12 mouse cellular contexts compared by ENCODE assay signal in genomic region chr5:115569308-115569707, GRCm38 (mm10). TPM values are rescaled to one million over a fixed set of nuclear protein-coding genes. Genes with fewer than 3 reads are reported as not detected.
DNase-seq lines count a peak whose midpoint lies in the region; ATAC-seq and TF ChIP-seq lines count a peak whose summit lies in the region.
"Had no signal": no experiment of that assay in that cellular context is flagged by ENCODE, and none has a peak within 500 bp of the region (broad histone marks: within the 10 kb centered on the region; RNA-seq: fewer than 3 reads in every experiment).

No protein-coding gene starts in this region.

- H3K27me3 ChIP-seq in intestine, embryonic 16.5 days (replicated peaks; ENCODE audit: control insufficient read depth, insufficient read depth, low read length), result no peaks in the 10 kb centered on the region
- no peaks in the 10 kb centered on the region for H3K27me3 ChIP-seq in intestine, embryonic 15.5 days (replicated peaks)
- H3K27me3 ChIP-seq in spleen, adult 2 months (ENCODE audit: control insufficient read depth, insufficient read depth, low read length), result no peaks in the 10 kb centered on the region
- no peaks in the 10 kb centered on the region for H3K27me3 ChIP-seq in limb, embryonic 13.5 days
- H3K27me3 ChIP-seq: midbrain, embryonic 13.5 days had no signal

- 68% methylated on average over 11 of the region's 11 CpGs for WGBS in intestine, embryonic 16.5 days
- 67% methylated on average over 11 of the region's 11 CpGs for WGBS in intestine, embryonic 15.5 days
- 89% methylated on average over 11 of the region's 11 CpGs for WGBS in spleen, adult 2 months
- WGBS in limb, embryonic 13.5 days, result 75% methylated on average over 11 of the region's 11 CpGs

- H3K36me3 ChIP-seq in intestine, embryonic 16.5 days (ENCODE audit: control insufficient read depth, insufficient read depth, low read length), result peaks cover 4% of the 10 kb centered on the region; the same call in 1 of the 2 replicates
- peaks cover 8% of the 10 kb centered on the region; the same call in 1 of the 2 replicates for H3K36me3 ChIP-seq in intestine, embryonic 15.5 days
- peaks cover 13% of the 10 kb centered on the region for H3K36me3 ChIP-seq in spleen, adult 2 months (ENCODE audit: control insufficient read depth, insufficient read depth, low read length)
- H3K36me3 ChIP-seq in limb, embryonic 13.5 days, result peaks cover 36% of the 10 kb centered on the region

- no peak for ATAC-seq in intestine, embryonic 16.5 days
- ATAC-seq in intestine, embryonic 15.5 days, result no peak
- ATAC-seq in limb, embryonic 13.5 days (ENCODE audit: low FRiP score, low read depth), result no peak
- ATAC-seq: forebrain, embryonic 16.5 days; midbrain, embryonic 13.5 days had no signal

- H3K4me2 ChIP-seq in intestine, embryonic 16.5 days (ENCODE audit: low read depth, low read length), result no peak overlapping the region
- no peak overlapping the region for H3K4me2 ChIP-seq in intestine, embryonic 15.5 days (replicated peaks)
- no peak overlapping the region for H3K4me2 ChIP-seq in limb, embryonic 13.5 days (replicated peaks)
- H3K4me2 ChIP-seq: midbrain, embryonic 13.5 days had no signal

- no peaks in the 10 kb centered on the region for H3K9me3 ChIP-seq in intestine, embryonic 16.5 days (ENCODE audit: control insufficient read depth, low read length)
- no peaks in the 10 kb centered on the region for H3K9me3 ChIP-seq in intestine, embryonic 15.5 days
- no peaks in the 10 kb centered on the region for H3K9me3 ChIP-seq in limb, embryonic 13.5 days
- H3K9me3 ChIP-seq: midbrain, embryonic 13.5 days had no signal

- H3K9ac ChIP-seq in intestine, embryonic 16.5 days (ENCODE audit: low read depth, low read length), result no peak overlapping the region
- no peak overlapping the region for H3K9ac ChIP-seq in intestine, embryonic 15.5 days
- peak overlapping the region; percentile 31; the same call in 1 of the 2 replicates for H3K9ac ChIP-seq in limb, embryonic 13.5 days
- H3K9ac ChIP-seq: midbrain, embryonic 13.5 days had no signal

- peak overlapping the region; percentile 24; the same call in 1 of the 2 replicates for H3K27ac ChIP-seq in intestine, embryonic 16.5 days (ENCODE audit: low read length)
- H3K27ac ChIP-seq in intestine, embryonic 15.5 days, result no peak overlapping the region
- H3K27ac ChIP-seq in spleen, adult 2 months (ENCODE audit: insufficient read depth, low read length), result peak overlapping the region; percentile 33; the same call in 1 of the 2 replicates
- no peak overlapping the region for H3K27ac ChIP-seq in limb, embryonic 13.5 days
- H3K27ac ChIP-seq: midbrain, embryonic 13.5 days had no signal

- no peak overlapping the region for H3K4me3 ChIP-seq in intestine, embryonic 16.5 days (ENCODE audit: low read length)
- H3K4me3 ChIP-seq in intestine, embryonic 15.5 days (replicated peaks), result no peak overlapping the region
- no peak overlapping the region for H3K4me3 ChIP-seq in spleen, adult 2 months (ENCODE audit: extremely low read depth, insufficient read depth, insufficient read length)
- H3K4me3 ChIP-seq in limb, embryonic 13.5 days, result no peak overlapping the region
- H3K4me3 ChIP-seq: midbrain, embryonic 13.5 days had no signal

- TF ChIP-seq POLR2A in spleen, adult 2 months (IDR thresholded peaks at IDR 0.05; ENCODE audit: low read depth, low read length), result no peak

- no peak for DNase-seq in spleen, adult 2 months (ENCODE audit: low read depth in 1 of 2, low spot score in 2 of 2)
- DNase-seq in spleen, postnatal 4 days (ENCODE audit: low spot score in 2 of 2), result no peak
- DNase-seq in frontal cortex, postnatal 25 days (ENCODE audit: low spot score in 2 of 2), result no peak
- no peak for DNase-seq in cerebellum, postnatal 14 days
- DNase-seq: cerebellum, adult 11-12 months; right cerebral cortex, postnatal 14 days; thymus, adult 2 months had no signal

- TF ChIP-seq CTCF in spleen, adult 2 months (IDR thresholded peaks at IDR 0.05; ENCODE audit: extremely low read depth, insufficient read depth, insufficient read length, insufficient replicate concordance), result no peak

- peaks cover 16% of the 10 kb centered on the region for H3K4me1 ChIP-seq in intestine, embryonic 16.5 days (ENCODE audit: control insufficient read depth, insufficient read depth, low read length)
- H3K4me1 ChIP-seq in intestine, embryonic 15.5 days (replicated peaks), result peaks cover 24% of the 10 kb centered on the region
- peaks cover 2% of the 10 kb centered on the region for H3K4me1 ChIP-seq in spleen, adult 2 months (ENCODE audit: control insufficient read depth, insufficient read depth, insufficient read length)
- H3K4me1 ChIP-seq in limb, embryonic 13.5 days, result peaks cover 33% of the 10 kb centered on the region

RNA-seq across cellular contexts. Expression of gene Gcn1l1, which starts 4.3 kb away (rescaled TPM):
- polyA plus RNA-seq in intestine, embryonic 16.5 days (2015; fragmentation: Nextera tagmentation; extraction: Ambion mirVana), result 25.5 and 26.3 TPM in 2 replicates
- 31.8 and 34.7 TPM in 2 replicates for polyA plus RNA-seq in intestine, embryonic 15.5 days (2015; fragmentation: Nextera tagmentation; extraction: Ambion mirVana)
- 48.3 and 61.8 TPM in 2 replicates for polyA plus RNA-seq in spleen, adult 2 months (2012; rRNA removed)
- polyA plus RNA-seq in limb, embryonic 13.5 days (2015; fragmentation: Nextera tagmentation; extraction: Ambion mirVana), result 46.1 and 48.2 TPM in 2 replicates

RNA-seq across cellular contexts. Expression of gene Rplp0, which starts 10.0 kb away (rescaled TPM):
- 1,506 and 1,615 TPM in 2 replicates for polyA plus RNA-seq in intestine, embryonic 16.5 days (2015; fragmentation: Nextera tagmentation; extraction: Ambion mirVana)
- polyA plus RNA-seq in intestine, embryonic 15.5 days (2015; fragmentation: Nextera tagmentation; extraction: Ambion mirVana), result 1,607 and 1,644 TPM in 2 replicates
- 2,439 and 2,476 TPM in 2 replicates for polyA plus RNA-seq in spleen, adult 2 months (2012; rRNA removed)
- polyA plus RNA-seq in limb, embryonic 13.5 days (2015; fragmentation: Nextera tagmentation; extraction: Ambion mirVana), result 1,446 and 1,459 TPM in 2 replicates

Comparison
In these comparisons a context has a peak if more than half of its experiments do, and no peak if none do; other contexts are left out.
1. H3K27ac ChIP-seq: peak in intestine, embryonic 16.5 days (single experiment) and spleen, adult 2 months (single experiment); none in intestine, embryonic 15.5 days (single experiment) and limb, embryonic 13.5 days (single experiment).